Mouse (Mus musculus) MEL-GATA-1-ER (cell line): ENCODE measurements around the gene Sh2d1a.

Source experiments
- DNase-seq: peaks from one replicate; pipeline ENCODE4 v3.0.0-alpha.2; 2012; ENCODE audit warnings: low read depth; ENCODE audit errors: extremely low read depth

Sh2d1a gene

DNA sequence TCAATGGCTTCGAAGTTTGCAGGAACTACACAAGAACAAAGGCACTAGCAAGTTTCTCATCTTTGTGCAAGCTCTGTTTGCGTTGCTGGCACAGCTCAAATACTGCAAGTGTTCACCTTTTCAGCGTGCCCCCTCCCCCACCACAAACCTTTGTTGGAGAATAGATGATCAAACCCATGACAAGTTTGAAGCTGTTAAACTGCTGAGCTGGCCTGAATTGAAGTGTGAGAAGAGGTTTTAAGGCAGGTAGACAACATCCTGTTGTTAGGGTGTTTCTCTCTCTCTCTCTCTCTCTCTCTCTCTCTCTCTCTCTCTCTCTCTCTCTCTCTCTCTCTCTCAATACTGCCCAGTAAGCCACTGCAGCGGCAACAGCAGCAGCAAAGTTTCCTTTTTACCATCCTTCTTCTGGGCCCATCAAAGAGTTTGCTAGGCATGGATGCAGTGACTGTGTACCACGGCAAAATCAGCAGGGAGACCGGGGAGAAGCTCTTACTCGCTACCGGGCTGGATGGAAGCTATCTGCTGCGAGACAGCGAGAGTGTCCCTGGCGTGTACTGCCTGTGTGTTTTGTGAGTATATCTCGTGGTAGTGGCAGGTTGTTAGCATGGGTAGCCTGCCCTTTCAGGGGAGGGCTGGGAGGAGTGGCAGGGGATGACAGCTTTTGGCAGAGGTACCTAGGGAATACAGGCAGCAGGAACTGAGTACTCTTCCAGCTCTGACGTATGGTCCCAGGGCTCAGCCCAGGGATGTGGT is at the start of gene Sh2d1a:
TSS of gene Sh2d1a (plus strand) at position 163 of the 753 bp plus-strand sequence.
- no peak for DNase-seq

- DNase-seq = no peak
Observed at GRCm38 (mm10) chrX:42453001-42453400, 49.3 kb upstream of the Sh2d1a start.

- no peak for DNase-seq
Observed at GRCm38 (mm10) chrX:42454533-42454932, 47.7 kb upstream of the Sh2d1a start.

GRCm38 (mm10) chrX:42489446-42489845 is 12.8 kb upstream of the Sh2d1a start, which contains the start of gene Tex13c2:
Gene Tex13c2, plus strand, starts transcription at chrX:42489691.
- DNase-seq = no peak

GRCm38 (mm10) chrX:42490336-42490735 is 11.9 kb upstream of the Sh2d1a start:
- no peak for DNase-seq

DNA sequence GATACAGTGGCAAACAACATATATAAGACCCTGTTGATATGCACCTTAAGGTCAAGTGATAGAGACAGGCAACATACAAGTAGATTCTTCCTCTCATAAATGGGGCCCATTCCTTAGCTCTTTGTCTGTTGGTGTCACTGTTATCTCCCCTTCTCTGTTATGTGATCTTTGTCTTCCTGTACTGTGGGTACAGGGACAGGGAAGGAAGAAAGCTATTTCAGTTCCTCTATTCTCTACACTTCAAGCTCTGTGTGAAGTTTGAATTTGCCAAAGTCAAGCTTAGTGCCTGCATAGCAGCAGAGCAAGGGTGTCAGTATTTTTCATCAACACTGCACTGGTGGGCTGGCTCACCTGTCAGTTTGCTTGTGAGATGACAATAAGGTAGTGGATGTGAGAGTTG is 1.7 kb upstream of the Sh2d1a start:
- peak; percentile 2 for DNase-seq

DNA sequence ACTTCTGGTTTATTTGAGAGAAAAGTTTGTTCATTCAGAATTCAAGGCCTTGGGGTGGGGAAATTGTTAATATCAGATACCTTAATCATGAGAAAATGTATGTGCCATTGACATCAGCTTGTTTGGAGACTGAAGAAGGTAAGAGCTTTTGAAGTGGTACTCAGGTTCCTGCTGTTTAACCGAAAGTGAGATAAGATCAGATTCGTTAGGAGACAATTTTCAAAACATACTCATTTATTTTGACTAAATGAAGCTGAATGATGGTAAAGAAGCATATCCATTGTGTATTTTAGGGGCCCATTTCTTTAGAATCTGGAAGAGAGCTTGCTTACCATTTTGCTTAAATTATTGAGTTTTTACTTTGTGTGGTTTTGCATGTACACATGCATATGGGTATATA is 8.9 kb downstream of the Sh2d1a start:
- no peak for DNase-seq

GRCm38 (mm10) chrX:42512567-42512966 is 10.3 kb downstream of the Sh2d1a start:
- peak; percentile 3 for DNase-seq

DNA sequence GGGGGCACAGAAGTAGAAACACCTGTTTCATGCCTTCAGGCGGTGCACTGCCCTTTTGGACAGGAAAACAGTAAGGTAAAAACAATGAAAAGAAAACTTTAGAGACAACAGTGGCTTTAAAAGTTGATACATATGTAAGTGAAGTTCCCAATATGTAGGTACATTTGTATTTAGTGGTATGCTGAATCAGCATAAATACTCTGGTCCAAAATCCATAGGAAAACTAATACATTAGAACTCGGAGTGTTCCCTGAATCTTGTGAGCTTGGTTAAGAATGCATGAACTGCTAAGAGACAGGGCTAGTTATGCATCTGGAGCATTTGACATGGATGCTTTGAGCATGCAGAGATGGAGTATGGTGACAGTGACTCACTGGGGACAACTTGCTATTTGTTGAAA is 20.6 kb downstream of the Sh2d1a start:
- DNase-seq = no peak

DNA sequence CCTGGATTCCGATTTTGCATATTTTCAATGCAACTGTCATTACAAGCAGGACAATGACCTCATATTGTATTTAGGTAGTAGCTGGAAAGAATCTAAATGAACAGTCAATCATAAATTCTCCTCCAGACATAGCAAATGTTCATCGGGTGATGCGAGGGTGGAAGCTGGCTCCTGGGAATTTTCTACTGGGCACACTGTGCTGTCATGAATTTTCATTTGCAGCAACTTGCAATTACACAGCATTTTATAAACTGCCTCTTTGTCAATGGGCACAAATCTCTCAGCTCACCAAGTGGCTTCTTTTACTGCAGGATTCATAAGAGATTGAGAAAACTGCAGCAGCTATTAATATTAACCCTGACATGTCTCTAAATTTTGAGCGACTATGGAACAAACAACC is 28.4 kb downstream of the Sh2d1a start:
- DNase-seq = no peak

- no peak for DNase-seq
Observed at GRCm38 (mm10) chrX:42540030-42540755, 37.9 kb downstream of the Sh2d1a start.

DNA sequence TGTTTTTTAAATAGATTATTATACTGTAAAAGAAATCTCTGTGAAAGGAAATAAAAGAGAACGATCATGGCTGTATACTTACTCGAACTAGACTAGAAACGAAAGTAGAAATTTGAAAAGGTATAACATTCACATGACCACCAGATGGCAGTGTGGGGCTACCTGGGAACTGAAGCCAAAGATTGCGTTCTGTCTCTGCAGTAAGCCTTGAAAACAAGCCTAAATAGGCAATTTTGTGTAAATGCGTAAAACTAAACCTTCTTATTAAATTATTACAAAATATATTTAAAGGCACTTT is 38.5 kb downstream of the Sh2d1a start:
- peak; percentile 52 for DNase-seq

DNA sequence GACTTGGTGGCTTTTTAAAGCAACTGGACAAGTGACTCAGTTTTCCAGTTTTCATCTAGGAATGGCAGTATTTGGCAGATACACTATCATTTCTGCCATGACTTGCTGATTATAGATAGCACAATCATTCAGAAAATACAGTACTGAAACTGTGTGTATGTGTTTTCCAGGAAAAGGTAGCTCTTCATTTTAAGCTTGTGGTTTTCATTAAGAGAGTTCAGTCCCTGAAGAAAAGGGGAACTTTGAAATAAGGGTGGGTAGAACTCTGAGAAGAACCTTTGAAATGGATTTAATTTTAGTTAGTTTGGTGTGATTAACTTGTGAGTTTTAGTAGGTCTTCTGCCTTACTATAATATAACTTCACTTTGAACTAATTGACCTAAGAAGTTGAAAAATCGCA is 42.8 kb downstream of the Sh2d1a start:
- peak; percentile 19 for DNase-seq

- no peak for DNase-seq
Observed at GRCm38 (mm10) chrX:42548513-42548912, 46.3 kb downstream of the Sh2d1a start.

GRCm38 (mm10) chrX:42557284-42557683 is 55.0 kb downstream of the Sh2d1a start:
- DNase-seq = peak; percentile 13

DNA sequence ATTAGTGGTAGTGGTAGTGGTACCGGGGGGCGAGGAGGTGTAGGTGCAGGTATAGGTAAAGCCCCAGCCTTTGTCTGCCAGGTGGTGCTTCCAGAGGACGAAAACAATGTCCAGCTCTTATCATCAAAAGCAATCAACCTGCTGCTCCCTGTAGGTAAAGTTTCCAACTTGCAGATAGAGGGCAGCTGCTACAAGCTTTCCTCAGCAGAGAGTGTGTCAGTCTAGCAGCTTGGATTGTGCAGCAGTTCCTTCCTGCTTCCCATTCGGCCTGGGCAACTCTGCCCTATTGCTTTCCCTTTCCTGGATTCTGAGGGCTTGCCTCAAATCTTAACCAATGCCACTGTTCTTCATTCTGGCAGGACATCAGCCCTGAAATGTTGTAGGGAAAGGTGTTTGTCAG is 56.4 kb downstream of the Sh2d1a start:
- no peak for DNase-seq
